Mouse (Mus musculus): ENCODE data around the gene Slc16a7. TPM values are rescaled to one million over a fixed set of nuclear protein-coding genes. Genes with fewer than 3 reads are reported as not detected.

Slc16a7 gene
- 0.58 and 1.1 TPM in 2 replicates for total RNA-seq (2012; rRNA removed)

GRCm38 (mm10) chr10:125388876-125389786 lies at the start of gene Slc16a7:
Gene Slc16a7, minus strand, starts transcription at chr10:125389465.
- peak within 1 kb of the TSS; percentile 6 for H3K9ac ChIP-seq (ENCODE audit: insufficient read depth, low read depth, low read length, poor library complexity, severe bottlenecking)
- no peaks in the 10 kb centered on the region for H3K9me3 ChIP-seq (ENCODE audit: control insufficient read depth, insufficient read depth, low read depth, low read length)
- no peak within 1 kb of the TSS for H3K27ac ChIP-seq (ENCODE audit: insufficient read depth, low read depth, low read length, poor library complexity, severe bottlenecking)
- peak within 1 kb of the TSS; percentile 68 to 75 for H3K4me3 ChIP-seq (ENCODE audit: insufficient read depth in 1 of 2, low read depth in 1 of 2, low read length in 2 of 2, poor library complexity in 1 of 2, severe bottlenecking in 1 of 2)
- peaks cover 3 to 4% of the 10 kb centered on the region in 2 experiments; a peak in 1 of 4 replicates for H3K4me1 ChIP-seq (ENCODE audit: control insufficient read depth in 2 of 2, insufficient read depth in 2 of 2, low read length in 2 of 2, poor library complexity in 1 of 2)
- no peak for TF ChIP-seq CHD2 (IDR thresholded peaks at IDR 0.05; ENCODE audit: low read depth, low read length)
- no peak for TF ChIP-seq HCFC1 (IDR thresholded peaks at IDR 0.05; ENCODE audit: borderline replicate concordance, insufficient read depth, low read length)
- no peak for TF ChIP-seq MAFK (IDR thresholded peaks at IDR 0.05; ENCODE audit: insufficient read depth, low read depth, low read length)
- TF ChIP-seq ZNF384 (IDR thresholded peaks at IDR 0.05; ENCODE audit: low read depth, low read length): no peak
- no peak for TF ChIP-seq ZC3H11A (IDR thresholded peaks at IDR 0.05; ENCODE audit: borderline replicate concordance, low read depth, low read length)
- peak; percentile 58 for DNase-seq (ENCODE audit: low read depth, low spot score)
- H3K36me3 ChIP-seq (ENCODE audit: control insufficient read depth, insufficient read depth, low read length, poor library complexity, severe bottlenecking): no peaks in the 10 kb centered on the region
- in situ Hi-C loops (cut with MboI; ENCODE audit: low sequenced_read_pairs in 2 of 2, unreplicated experiment in 2 of 2): no loop called here

- no peak overlapping the region for H3K27ac ChIP-seq (ENCODE audit: insufficient read depth, low read depth, low read length, poor library complexity, severe bottlenecking)
- H3K36me3 ChIP-seq (ENCODE audit: control insufficient read depth, insufficient read depth, low read length, poor library complexity, severe bottlenecking): no peaks in the 10 kb centered on the region
- no peak overlapping the region for H3K4me3 ChIP-seq (ENCODE audit: insufficient read depth in 1 of 2, low read depth in 1 of 2, low read length in 2 of 2, poor library complexity in 1 of 2, severe bottlenecking in 1 of 2)
- in situ Hi-C loops (cut with MboI; ENCODE audit: low sequenced_read_pairs in 2 of 2, unreplicated experiment in 2 of 2): loop anchor here in 1 of 2 experiments (25.0 kb wide), 1 partner anchor 306 kb away; no protein-coding TSS in a partner anchor
- no peak overlapping the region for H3K9ac ChIP-seq (ENCODE audit: insufficient read depth, low read depth, low read length, poor library complexity, severe bottlenecking)
- DNase-seq (ENCODE audit: low read depth, low spot score): peak; percentile 24
- no peaks in the 10 kb centered on the region for H3K4me1 ChIP-seq (ENCODE audit: control insufficient read depth in 2 of 2, insufficient read depth in 2 of 2, low read length in 2 of 2, poor library complexity in 1 of 2)
- no peak for TF ChIP-seq CHD2 (IDR thresholded peaks at IDR 0.05; ENCODE audit: low read depth, low read length)
- no peak for TF ChIP-seq ZNF384 (IDR thresholded peaks at IDR 0.05; ENCODE audit: low read depth, low read length)
- no peak for TF ChIP-seq ZC3H11A (IDR thresholded peaks at IDR 0.05; ENCODE audit: borderline replicate concordance, low read depth, low read length)
- TF ChIP-seq HCFC1 (IDR thresholded peaks at IDR 0.05; ENCODE audit: borderline replicate concordance, insufficient read depth, low read length): no peak
- no peak for TF ChIP-seq MAFK (IDR thresholded peaks at IDR 0.05; ENCODE audit: insufficient read depth, low read depth, low read length)
- H3K9me3 ChIP-seq (ENCODE audit: control insufficient read depth, insufficient read depth, low read depth, low read length): no peaks in the 10 kb centered on the region
Measured at GRCm38 (mm10) chr10:125418795-125419194, 29.5 kb upstream of the Slc16a7 start.

GRCm38 (mm10) chr10:125399796-125400195 lies 10.5 kb upstream of the Slc16a7 start:
- Histone ChIP-seq H3K27ac (ENCODE audit: insufficient read depth, low read depth, low read length, poor library complexity, severe bottlenecking) (no peak overlapping the region), H3K9me3 (ENCODE audit: control insufficient read depth, insufficient read depth, low read depth, low read length) (no peaks in the 10 kb centered on the region), H3K9ac (ENCODE audit: insufficient read depth, low read depth, low read length, poor library complexity, severe bottlenecking) (no peak overlapping the region), H3K4me3 (ENCODE audit: insufficient read depth in 1 of 2, low read depth in 1 of 2, low read length in 2 of 2, poor library complexity in 1 of 2, severe bottlenecking in 1 of 2) (no peak overlapping the region), H3K36me3 (ENCODE audit: control insufficient read depth, insufficient read depth, low read length, poor library complexity, severe bottlenecking) (no peaks in the 10 kb centered on the region), H3K4me1 (ENCODE audit: control insufficient read depth in 2 of 2, insufficient read depth in 2 of 2, low read length in 2 of 2, poor library complexity in 1 of 2) (no peaks in the 10 kb centered on the region)
- in situ Hi-C loops (cut with MboI; ENCODE audit: low sequenced_read_pairs in 2 of 2, unreplicated experiment in 2 of 2): loop anchor here in 1 of 2 experiments (25.0 kb wide), 1 partner anchor 287 kb away; no protein-coding TSS in a partner anchor
- DNase-seq (ENCODE audit: low read depth, low spot score): no peak
- TF ChIP-seq MAFK (IDR thresholded peaks at IDR 0.05; ENCODE audit: insufficient read depth, low read depth, low read length) (no peak), ZNF384 (IDR thresholded peaks at IDR 0.05; ENCODE audit: low read depth, low read length) (no peak), ZC3H11A (IDR thresholded peaks at IDR 0.05; ENCODE audit: borderline replicate concordance, low read depth, low read length) (no peak), CHD2 (IDR thresholded peaks at IDR 0.05; ENCODE audit: low read depth, low read length) (no peak), HCFC1 (IDR thresholded peaks at IDR 0.05; ENCODE audit: borderline replicate concordance, insufficient read depth, low read length) (no peak)

GRCm38 (mm10) chr10:125390011-125390410 lies 746 bp upstream of the Slc16a7 start:
- H3K36me3 ChIP-seq (ENCODE audit: control insufficient read depth, insufficient read depth, low read length, poor library complexity, severe bottlenecking): no peaks in the 10 kb centered on the region
- no peaks in the 10 kb centered on the region for H3K9me3 ChIP-seq (ENCODE audit: control insufficient read depth, insufficient read depth, low read depth, low read length)
- H3K27ac ChIP-seq (ENCODE audit: insufficient read depth, low read depth, low read length, poor library complexity, severe bottlenecking): no peak overlapping the region
- in situ Hi-C loops (cut with MboI; ENCODE audit: low sequenced_read_pairs in 2 of 2, unreplicated experiment in 2 of 2): no loop called here
- no peak overlapping the region for H3K4me3 ChIP-seq (ENCODE audit: insufficient read depth in 1 of 2, low read depth in 1 of 2, low read length in 2 of 2, poor library complexity in 1 of 2, severe bottlenecking in 1 of 2)
- TF ChIP-seq ZNF384 (IDR thresholded peaks at IDR 0.05; ENCODE audit: low read depth, low read length) (no peak), MAFK (IDR thresholded peaks at IDR 0.05; ENCODE audit: insufficient read depth, low read depth, low read length) (no peak), CHD2 (IDR thresholded peaks at IDR 0.05; ENCODE audit: low read depth, low read length) (no peak), HCFC1 (IDR thresholded peaks at IDR 0.05; ENCODE audit: borderline replicate concordance, insufficient read depth, low read length) (no peak), ZC3H11A (IDR thresholded peaks at IDR 0.05; ENCODE audit: borderline replicate concordance, low read depth, low read length) (no peak)
- no peak for DNase-seq (ENCODE audit: low read depth, low spot score)
- H3K9ac ChIP-seq (ENCODE audit: insufficient read depth, low read depth, low read length, poor library complexity, severe bottlenecking): no peak overlapping the region
- peaks cover 3 to 4% of the 10 kb centered on the region in 2 experiments; a peak in 1 of 4 replicates for H3K4me1 ChIP-seq (ENCODE audit: control insufficient read depth in 2 of 2, insufficient read depth in 2 of 2, low read length in 2 of 2, poor library complexity in 1 of 2)

Measured in ES-E14 (cell line).